Mouse (Mus musculus): ENCODE results near the gene Rnf220. TPM values are rescaled to one million over a fixed set of nuclear protein-coding genes. Genes with fewer than 3 reads are reported as not detected.

Gene Rnf220
- 95.4 and 115 TPM in 2 replicates for polyA plus RNA-seq (2012; rRNA removed)

DNA sequence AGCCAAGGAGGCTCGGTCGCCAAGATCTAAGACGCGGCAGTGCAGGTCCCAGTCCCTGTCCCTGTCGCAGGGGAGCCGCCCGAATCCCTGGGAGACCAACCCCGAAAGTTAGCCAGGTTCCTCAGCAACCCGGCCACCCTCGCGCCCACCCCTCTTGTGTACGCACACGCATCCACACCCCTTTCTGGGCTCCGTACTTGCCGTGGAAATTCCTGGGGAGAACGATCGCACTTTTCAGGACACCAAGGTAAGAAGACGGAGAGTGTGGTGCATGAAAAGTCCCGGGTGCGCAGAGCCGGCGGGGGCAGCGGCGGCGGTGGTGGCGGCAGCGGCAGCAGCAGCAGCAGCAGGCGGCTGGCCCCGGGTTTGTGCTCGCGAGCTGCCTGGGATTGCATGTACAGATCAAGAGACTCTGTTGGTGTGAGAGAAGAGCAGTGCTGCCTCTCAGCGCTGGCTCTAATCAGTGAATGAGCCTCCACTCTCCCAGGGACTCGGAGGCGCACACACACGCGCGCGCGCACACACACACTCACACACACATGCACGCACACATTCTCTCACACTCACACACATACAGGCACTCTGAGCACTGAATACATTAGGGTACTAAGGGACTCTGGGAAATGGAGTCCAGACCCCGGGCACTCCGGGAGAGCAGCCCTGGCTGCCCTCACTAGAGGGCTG lies at the start of gene Rnf220:
TSS of gene Rnf220 (minus strand) at position 571 of the 684 bp plus-strand sequence.
- no peak for TF ChIP-seq POLR2A (IDR thresholded peaks at IDR 0.05; ENCODE audit: low read depth, low read length)
- no peak for TF ChIP-seq CTCF (IDR thresholded peaks at IDR 0.05; ENCODE audit: extremely low read depth, insufficient read depth, insufficient read length, insufficient replicate concordance)
- 3% methylated on average over 38 of the region's 42 CpGs for WGBS
- Histone ChIP-seq H3K27ac (ENCODE audit: insufficient read depth, low read length) (no peak within 1 kb of the TSS), H3K4me3 (ENCODE audit: extremely low read depth, insufficient read depth, insufficient read length) (peak within 1 kb of the TSS; percentile 28; the same call in 1 of the 2 replicates), H3K4me1 (ENCODE audit: control insufficient read depth, insufficient read depth, insufficient read length) (peaks cover 17% of the 10 kb centered on the region), H3K36me3 (ENCODE audit: control insufficient read depth, insufficient read depth, low read length) (no peaks in the 10 kb centered on the region), H3K27me3 (ENCODE audit: control insufficient read depth, insufficient read depth, low read length) (peaks cover 34% of the 10 kb centered on the region)
- DNase-seq (ENCODE audit: low read depth in 1 of 2, low spot score in 2 of 2) = no peak

DNA sequence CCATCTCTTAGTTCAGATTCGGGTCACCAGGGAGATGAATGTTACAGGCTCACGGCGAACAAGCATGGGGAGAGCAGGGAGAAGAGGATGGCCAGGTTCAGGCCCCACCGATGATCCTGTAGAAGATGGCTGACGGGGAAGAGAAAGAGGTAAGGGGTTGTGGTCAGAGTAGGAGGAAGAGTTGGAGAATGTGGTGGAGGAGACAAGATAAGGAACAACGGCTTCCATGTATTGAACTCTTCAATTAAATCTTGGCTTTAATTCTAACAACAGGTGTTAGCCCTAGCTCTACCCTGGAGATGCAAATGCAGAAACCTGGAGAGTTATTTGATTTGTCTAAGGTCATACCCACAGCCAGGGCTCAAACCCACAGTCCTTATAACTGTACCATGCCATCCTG lies 49.8 kb upstream of the Rnf220 start:
- 73% methylated on average over 6 of the region's 6 CpGs for WGBS
- Histone ChIP-seq H3K4me1 (ENCODE audit: control insufficient read depth, insufficient read depth, insufficient read length) (peaks cover 5% of the 10 kb centered on the region), H3K36me3 (ENCODE audit: control insufficient read depth, insufficient read depth, low read length) (no peaks in the 10 kb centered on the region), H3K27ac (ENCODE audit: insufficient read depth, low read length) (no peak overlapping the region), H3K4me3 (ENCODE audit: extremely low read depth, insufficient read depth, insufficient read length) (no peak overlapping the region), H3K27me3 (ENCODE audit: control insufficient read depth, insufficient read depth, low read length) (no peaks in the 10 kb centered on the region)
- TF ChIP-seq POLR2A (IDR thresholded peaks at IDR 0.05; ENCODE audit: low read depth, low read length) = no peak
- no peak for TF ChIP-seq CTCF (IDR thresholded peaks at IDR 0.05; ENCODE audit: extremely low read depth, insufficient read depth, insufficient read length, insufficient replicate concordance)
- DNase-seq (ENCODE audit: low read depth in 1 of 2, low spot score in 2 of 2) = no peak

DNA sequence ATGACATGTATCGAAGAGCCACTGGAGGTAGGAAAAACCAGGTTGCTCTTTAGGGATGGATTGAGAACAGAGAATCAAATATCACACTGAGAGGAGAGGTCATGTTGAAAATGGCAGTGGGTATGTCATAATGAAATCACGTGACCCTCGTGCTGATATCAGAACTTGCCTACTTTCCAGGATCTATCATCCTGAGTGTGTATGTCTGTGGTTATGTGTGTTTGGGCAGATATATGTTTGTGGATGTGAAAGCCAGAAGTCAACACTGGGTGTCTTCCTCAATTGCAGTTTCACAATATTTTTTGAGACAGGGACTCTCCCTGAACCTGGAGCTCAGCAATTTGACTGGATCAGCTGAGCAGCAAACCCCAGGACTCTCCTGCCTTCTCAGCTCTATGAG lies 48.6 kb upstream of the Rnf220 start:
- H3K36me3 ChIP-seq (ENCODE audit: control insufficient read depth, insufficient read depth, low read length) = no peaks in the 10 kb centered on the region
- no peak overlapping the region for H3K4me3 ChIP-seq (ENCODE audit: extremely low read depth, insufficient read depth, insufficient read length)
- H3K27ac ChIP-seq (ENCODE audit: insufficient read depth, low read length) = no peak overlapping the region
- H3K27me3 ChIP-seq (ENCODE audit: control insufficient read depth, insufficient read depth, low read length) = no peaks in the 10 kb centered on the region
- no peak for DNase-seq (ENCODE audit: low read depth in 1 of 2, low spot score in 2 of 2)
- 82% methylated on average over 3 of the region's 3 CpGs for WGBS
- TF ChIP-seq CTCF (IDR thresholded peaks at IDR 0.05; ENCODE audit: extremely low read depth, insufficient read depth, insufficient read length, insufficient replicate concordance) (no peak), POLR2A (IDR thresholded peaks at IDR 0.05; ENCODE audit: low read depth, low read length) (no peak)
- no peaks in the 10 kb centered on the region for H3K4me1 ChIP-seq (ENCODE audit: control insufficient read depth, insufficient read depth, insufficient read length)

DNA sequence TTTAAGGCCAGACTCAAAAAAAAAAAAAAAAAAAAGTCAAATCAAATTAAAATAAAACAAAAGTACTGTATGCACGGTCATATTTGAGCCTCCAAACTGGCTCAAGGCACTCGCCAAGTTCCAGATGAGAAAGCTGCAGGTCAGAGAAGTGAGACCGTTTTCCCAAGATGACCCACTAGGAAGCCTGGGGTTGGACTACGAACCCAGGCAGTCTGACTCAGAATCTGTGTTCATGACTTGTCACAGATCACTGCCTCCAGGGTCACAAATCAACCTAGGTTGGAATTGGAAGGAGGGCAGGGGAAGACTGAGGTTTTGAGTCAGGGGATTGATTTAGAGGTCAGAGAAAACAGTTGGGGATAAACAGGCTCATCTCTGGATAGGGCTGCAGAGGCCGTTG lies 43.7 kb upstream of the Rnf220 start:
- H3K27me3 ChIP-seq (ENCODE audit: control insufficient read depth, insufficient read depth, low read length) = no peaks in the 10 kb centered on the region
- no peaks in the 10 kb centered on the region for H3K4me1 ChIP-seq (ENCODE audit: control insufficient read depth, insufficient read depth, insufficient read length)
- 89% methylated on average over 5 of the region's 5 CpGs for whole genome bisulfite sequencing
- H3K27ac ChIP-seq (ENCODE audit: insufficient read depth, low read length) = no peak overlapping the region
- TF ChIP-seq POLR2A (IDR thresholded peaks at IDR 0.05; ENCODE audit: low read depth, low read length) (no peak), CTCF (IDR thresholded peaks at IDR 0.05; ENCODE audit: extremely low read depth, insufficient read depth, insufficient read length, insufficient replicate concordance) (no peak)
- H3K4me3 ChIP-seq (ENCODE audit: extremely low read depth, insufficient read depth, insufficient read length) = no peak overlapping the region
- DNase-seq (ENCODE audit: low read depth in 1 of 2, low spot score in 2 of 2) = no peak
- no peaks in the 10 kb centered on the region for H3K36me3 ChIP-seq (ENCODE audit: control insufficient read depth, insufficient read depth, low read length)

DNA sequence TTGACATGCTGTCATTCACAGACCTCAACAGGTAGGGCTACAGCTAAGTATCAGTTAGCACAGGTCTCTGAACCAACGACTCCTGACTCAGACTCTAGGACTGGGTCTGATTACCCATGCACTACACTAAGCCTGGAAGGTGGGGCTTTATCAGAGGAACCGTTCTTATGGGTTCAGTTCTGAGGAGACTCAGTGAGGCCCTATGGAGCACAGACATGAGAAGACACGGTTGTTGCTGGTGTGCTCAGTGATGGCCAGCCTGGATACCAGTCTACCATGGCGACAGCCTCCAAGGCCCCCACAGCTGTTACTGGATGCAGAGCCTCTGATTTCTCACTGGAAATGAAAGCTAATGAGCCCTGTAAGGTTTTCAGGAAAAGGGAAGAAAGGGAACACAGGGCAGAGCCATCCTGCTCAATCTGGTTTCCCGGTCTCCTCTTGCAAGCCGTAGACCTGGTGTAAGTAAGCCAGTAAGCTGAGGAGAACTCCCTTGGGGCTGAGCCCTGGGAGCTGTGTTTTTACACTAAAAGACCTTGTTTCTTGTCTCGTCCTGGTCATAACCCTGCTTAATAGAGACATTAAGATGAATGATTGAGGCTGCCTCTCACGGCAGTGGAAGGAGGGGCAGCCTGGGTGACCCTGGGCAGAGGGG lies 42.6 kb upstream of the Rnf220 start:
- Histone ChIP-seq H3K36me3 (ENCODE audit: control insufficient read depth, insufficient read depth, low read length) (no peaks in the 10 kb centered on the region), H3K27me3 (ENCODE audit: control insufficient read depth, insufficient read depth, low read length) (no peaks in the 10 kb centered on the region), H3K4me3 (ENCODE audit: extremely low read depth, insufficient read depth, insufficient read length) (no peak overlapping the region), H3K4me1 (ENCODE audit: control insufficient read depth, insufficient read depth, insufficient read length) (no peaks in the 10 kb centered on the region), H3K27ac (ENCODE audit: insufficient read depth, low read length) (no peak overlapping the region)
- no peak for DNase-seq (ENCODE audit: low read depth in 1 of 2, low spot score in 2 of 2)
- TF ChIP-seq POLR2A (IDR thresholded peaks at IDR 0.05; ENCODE audit: low read depth, low read length) (no peak), CTCF (IDR thresholded peaks at IDR 0.05; ENCODE audit: extremely low read depth, insufficient read depth, insufficient read length, insufficient replicate concordance) (no peak)
- 92% methylated on average over 8 of the region's 8 CpGs for WGBS

DNA sequence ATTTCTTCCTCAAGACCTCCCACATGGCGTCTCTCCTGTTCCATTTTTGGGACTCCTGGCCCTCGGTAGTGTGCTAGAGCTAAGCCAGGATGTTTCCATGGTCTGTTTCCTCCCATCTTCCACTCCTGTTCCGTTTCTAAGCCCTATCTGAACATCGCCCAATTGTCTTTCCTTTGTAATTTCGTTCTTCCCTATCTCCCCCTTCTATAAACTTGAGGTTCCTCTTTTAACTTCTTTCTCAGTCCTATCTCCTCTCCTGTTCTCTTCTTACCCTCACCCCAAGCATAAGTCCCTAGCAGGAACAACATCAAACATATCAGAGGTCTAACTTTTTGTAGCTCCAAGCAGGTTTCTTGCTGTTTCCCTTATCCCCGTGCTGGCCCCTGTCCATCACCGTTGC lies 40.1 kb upstream of the Rnf220 start:
- no peaks in the 10 kb centered on the region for H3K4me1 ChIP-seq (ENCODE audit: control insufficient read depth, insufficient read depth, insufficient read length)
- no peak overlapping the region for H3K4me3 ChIP-seq (ENCODE audit: extremely low read depth, insufficient read depth, insufficient read length)
- H3K27ac ChIP-seq (ENCODE audit: insufficient read depth, low read length) = no peak overlapping the region
- no peaks in the 10 kb centered on the region for H3K27me3 ChIP-seq (ENCODE audit: control insufficient read depth, insufficient read depth, low read length)
- no peak for DNase-seq (ENCODE audit: low read depth in 1 of 2, low spot score in 2 of 2)
- no peak for TF ChIP-seq CTCF (IDR thresholded peaks at IDR 0.05; ENCODE audit: extremely low read depth, insufficient read depth, insufficient read length, insufficient replicate concordance)
- TF ChIP-seq POLR2A (IDR thresholded peaks at IDR 0.05; ENCODE audit: low read depth, low read length) = no peak
- H3K36me3 ChIP-seq (ENCODE audit: control insufficient read depth, insufficient read depth, low read length) = no peaks in the 10 kb centered on the region
- 46% methylated on average over 7 of the region's 7 CpGs for WGBS
